Mouse (Mus musculus) heart, embryonic 14.5 days (tissue): ENCODE measurements around the gene Bcor. TPM values are rescaled to one million over a fixed set of nuclear protein-coding genes. Genes with fewer than 3 reads are reported as not detected.

Experiments used
- ATAC-seq: fragments of 200-750 bp; cut with Nextera tagmentation; 2 replicates; pipeline ENCODE4 v1.8.0; 2017; ENCODE audit warnings: low read depth, moderate TSS enrichment; ENCODE audit not compliant: insufficient number of reproducible peaks, insufficient read depth, low FRiP score
- H3K27ac ChIP-seq, 2 experiments: fragments of 200-500 bp in 1 of 2; fragments of 300-500 bp in 1 of 2; sonication (generic) in 1 of 2; replicated peaks in 1 of 2; 2 replicates each; pipeline ENCODE4 v1.5.1; 2012 to 2014; ENCODE audit warnings: low read depth in 2 of 2, low read length in 2 of 2, control low read depth in 1 of 2, mild to moderate bottlenecking in 1 of 2, mixed read lengths in 1 of 2; ENCODE audit not compliant: control insufficient read depth in 1 of 2, insufficient read depth in 1 of 2
- H3K27me3 ChIP-seq: fragments of 300-500 bp; sonication (generic); 2 replicates; pipeline ENCODE4 v1.6.1; 2014; ENCODE audit warnings: mild to moderate bottlenecking, low read length, control low read depth; ENCODE audit not compliant: control insufficient read depth, insufficient read depth
- H3K36me3 ChIP-seq: fragments of 300-500 bp; sonication (generic); 2 replicates; pipeline ENCODE4 v1.6.1; 2014; ENCODE audit warnings: mild to moderate bottlenecking, control low read depth, low read length, mixed read lengths; ENCODE audit not compliant: control insufficient read depth, insufficient read depth
- H3K4me1 ChIP-seq, 2 experiments: fragments of 200-500 bp in 1 of 2; fragments of 300-500 bp in 1 of 2; sonication (generic) in 1 of 2; 2 replicates each; pipeline ENCODE4 v1.6.1; 2012 to 2014; ENCODE audit warnings: low read length in 2 of 2, control low read depth in 1 of 2, mixed read lengths in 1 of 2; ENCODE audit not compliant: control insufficient read depth in 2 of 2, insufficient read depth in 2 of 2
- H3K4me2 ChIP-seq: fragments of 300-500 bp; sonication (generic); 2 replicates; pipeline ENCODE4 v1.6.1; 2014; ENCODE audit warnings: mild to moderate bottlenecking, low read length
- H3K4me3 ChIP-seq, 2 experiments: fragments of 200-500 bp in 1 of 2; fragments of 300-500 bp in 1 of 2; sonication (generic) in 1 of 2; 2 replicates each; pipeline ENCODE4 v1.5.1; 2012 to 2014; ENCODE audit warnings: low read length in 2 of 2, mild to moderate bottlenecking in 2 of 2, control low read depth in 1 of 2, low read depth in 1 of 2, moderate library complexity in 1 of 2; ENCODE audit not compliant: control insufficient read depth in 1 of 2, insufficient read depth in 1 of 2
- H3K9ac ChIP-seq: fragments of 300-500 bp; sonication (generic); 2 replicates; pipeline ENCODE4 v1.6.1; 2014; ENCODE audit warnings: mild to moderate bottlenecking, low read length
- H3K9me3 ChIP-seq: fragments of 300-500 bp; sonication (generic); 2 replicates; pipeline ENCODE4 v1.6.1; 2016; ENCODE audit warnings: low read length, control low read depth; ENCODE audit not compliant: control insufficient read depth
- WGBS: fragments of 180-500 bp; shearing (Covaris S2); extraction: QIAGEN DNeasy Blood & Tissue Kit; methylation state at CpG from one replicate; pipeline ENCODE4 v1.1.7; 2014; 5-methylcytosine and 5-hydroxymethylcytosine counted together
- polyA plus RNA-seq: library from polyadenylated mRNA; unstranded; fragments of >200 nt; fragmentation: Nextera tagmentation; extraction: Ambion mirVana; gene quantifications from 2 replicates; pipeline ENCODE4 v1.2.1, GENCODE M21; 2014

Bcor gene
- polyA plus RNA-seq, 1 experiment from 2014 or later, result 17.0 TPM

DNA sequence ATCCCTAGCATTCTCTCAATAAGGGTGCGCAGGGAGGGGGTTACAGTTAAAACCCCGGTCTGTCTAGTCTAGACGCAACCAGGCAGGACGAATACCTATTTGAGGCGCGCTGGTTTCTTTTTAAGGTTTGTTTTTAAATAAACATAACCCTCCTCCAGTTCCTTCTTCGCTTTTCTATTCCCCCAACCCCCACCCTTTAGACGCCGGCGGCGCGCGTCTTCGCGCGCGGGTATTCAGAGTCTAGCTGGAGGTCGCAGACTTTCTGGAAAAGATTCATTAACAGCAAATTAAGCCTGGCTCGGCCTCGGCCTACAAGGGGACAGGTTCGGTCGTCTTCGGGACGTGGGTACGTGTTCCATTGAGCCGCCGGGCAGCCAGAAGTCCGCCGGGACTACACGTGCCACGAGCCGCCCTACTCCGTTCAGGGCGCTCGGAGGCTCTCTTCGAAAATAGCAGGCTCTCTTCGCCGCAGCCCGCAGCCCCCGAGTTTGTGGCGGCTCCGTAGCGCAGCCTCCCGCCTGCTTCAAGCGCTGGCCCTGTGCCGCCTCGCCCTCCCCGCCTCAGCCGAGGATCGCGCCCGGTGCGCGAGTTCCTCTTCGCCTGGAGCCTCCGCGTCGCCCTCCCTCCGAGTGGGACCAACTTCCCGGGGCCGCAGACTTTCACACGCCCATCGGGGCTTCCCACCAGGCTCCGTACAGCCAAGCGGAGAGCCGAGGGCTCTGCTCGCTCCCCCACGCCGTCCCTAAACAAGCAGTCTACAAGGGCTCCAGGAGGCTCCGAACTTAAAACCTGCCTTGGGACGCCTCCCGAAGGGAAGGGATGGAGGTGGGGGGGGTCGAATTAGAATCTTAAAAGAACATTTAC lies 81.7 kb downstream of the Bcor start:
- H3K4me1 ChIP-seq, result peaks cover 13 to 19% of the 10 kb centered on the region in 2 experiments
- H3K27me3 ChIP-seq, result peaks cover 43% of the 10 kb centered on the region
- 0 out of 2 replicates have a peak, but pooled peaks have one; percentile 8 for ATAC-seq
- no peaks in the 10 kb centered on the region for H3K36me3 ChIP-seq
- no peaks in the 10 kb centered on the region for H3K9me3 ChIP-seq
- WGBS, result 4% methylated on average over 65 of the region's 73 CpGs
- H3K9ac ChIP-seq, result peak overlapping the region; percentile 87
- H3K4me2 ChIP-seq, result peak overlapping the region; percentile 80
- peak overlapping the region; percentile 66 to 79 for H3K4me3 ChIP-seq
- H3K27ac ChIP-seq, result peak overlapping the region in 1 of 2 experiments; percentile 88; a peak in 2 of 4 replicates

DNA sequence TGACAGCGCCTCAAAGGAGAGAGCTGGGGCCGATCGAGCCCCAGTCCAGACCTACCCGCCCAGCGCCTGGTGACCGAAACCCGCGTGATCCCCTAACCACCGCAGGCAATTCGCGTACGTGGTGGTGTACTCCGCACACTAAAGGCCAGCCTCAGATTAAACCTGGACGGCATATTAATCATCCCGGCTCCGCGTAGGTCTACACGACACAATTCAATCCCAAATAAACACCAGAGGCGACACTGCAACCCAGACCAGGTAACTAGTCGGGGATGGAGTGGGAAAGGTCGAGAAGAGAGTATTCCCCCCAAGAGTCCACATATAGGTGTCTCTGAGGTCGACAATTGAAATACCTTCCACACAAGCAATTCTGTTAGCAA lies 82.6 kb downstream of the Bcor start:
- ATAC-seq, result no peak
- H3K4me1 ChIP-seq, result peaks cover 17 to 25% of the 10 kb centered on the region in 2 experiments
- H3K27me3 ChIP-seq, result peaks cover 38% of the 10 kb centered on the region
- WGBS, result 4% methylated on average over 22 of the region's 22 CpGs
- H3K36me3 ChIP-seq, result no peaks in the 10 kb centered on the region
- peak overlapping the region; percentile 87 for H3K9ac ChIP-seq
- peak overlapping the region; percentile 80 for H3K4me2 ChIP-seq
- H3K4me3 ChIP-seq, result peak overlapping the region; percentile 66 to 79
- no peaks in the 10 kb centered on the region for H3K9me3 ChIP-seq
- peak overlapping the region; percentile 67 to 74; a peak in 3 of 4 replicates for H3K27ac ChIP-seq

DNA sequence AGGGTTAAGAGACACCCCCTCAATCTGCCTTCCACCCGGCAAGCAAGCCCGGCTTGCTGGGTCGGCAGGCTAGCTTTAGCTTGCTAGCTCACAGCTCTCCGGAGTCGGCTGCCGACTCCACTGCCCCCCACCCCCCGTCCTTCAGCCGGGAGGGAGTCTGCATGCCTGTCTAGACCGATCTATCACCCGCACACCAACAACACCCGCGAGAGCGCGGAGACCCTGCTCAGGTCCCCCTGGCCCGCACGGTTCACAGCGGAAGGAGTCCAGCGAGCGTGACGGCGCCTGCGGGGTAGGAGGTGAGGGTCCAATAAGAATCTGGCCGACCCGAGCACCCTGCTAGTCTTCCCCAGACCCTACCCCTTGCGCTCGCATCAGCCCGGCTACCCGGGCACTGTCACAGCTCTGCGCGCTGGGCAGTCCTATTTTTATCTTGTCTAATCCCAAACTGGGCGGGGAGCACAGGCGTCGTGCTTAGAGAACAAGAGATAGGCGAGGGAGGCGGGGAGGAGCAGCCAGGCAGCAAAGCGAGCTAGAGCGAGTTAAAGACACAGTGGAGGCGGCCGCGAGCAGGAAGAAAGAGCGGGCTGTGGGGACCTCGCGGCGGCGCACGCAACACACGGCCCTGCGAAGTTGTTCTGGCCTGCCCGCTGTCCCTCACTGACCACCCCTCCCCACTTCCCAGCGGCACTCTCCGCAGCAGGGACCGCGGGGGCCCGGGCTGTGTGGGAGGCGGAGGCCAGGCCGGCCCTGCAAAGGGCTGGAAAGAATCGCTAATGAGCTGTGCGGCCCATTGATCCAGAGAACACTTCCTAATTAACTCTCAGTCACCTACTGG lies 83.2 kb downstream of the Bcor start:
- ATAC-seq, result peak; percentile 24; the same call in 1 of the 2 replicates
- Histone ChIP-seq H3K4me1 (peaks cover 19 to 31% of the 10 kb centered on the region in 2 experiments), H3K27ac (peak overlapping the region; percentile 67 to 74; a peak in 3 of 4 replicates), H3K9ac (peak overlapping the region; percentile 87), H3K4me3 (peak overlapping the region; percentile 66 to 79), H3K36me3 (no peaks in the 10 kb centered on the region), H3K27me3 (peaks cover 33% of the 10 kb centered on the region), H3K9me3 (no peaks in the 10 kb centered on the region), H3K4me2 (peak overlapping the region; percentile 80)
- WGBS, result 1% methylated on average over 54 of the region's 58 CpGs

DNA sequence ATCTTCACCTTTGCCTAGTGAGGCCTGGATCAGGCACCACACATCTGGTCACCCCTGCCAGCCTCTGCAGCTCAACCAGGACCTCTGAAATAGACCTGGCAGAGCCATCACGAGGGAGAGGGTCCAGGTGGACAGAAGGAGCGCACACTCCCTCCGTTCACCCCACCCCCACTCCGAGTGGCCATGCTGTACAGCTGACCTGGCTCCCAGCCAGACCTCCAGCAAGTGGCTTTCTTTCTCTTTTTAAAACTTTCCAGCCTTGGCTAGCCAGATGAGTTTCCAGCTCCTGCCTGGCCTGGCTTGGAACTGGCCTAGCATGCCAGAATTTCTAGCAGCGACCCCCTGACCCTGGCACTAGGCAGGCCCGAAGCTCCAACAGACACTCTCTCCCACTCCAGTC lies 87.4 kb downstream of the Bcor start:
- Histone ChIP-seq H3K9ac (no peak overlapping the region; the same call in 1 of the 2 replicates), H3K4me1 (peaks cover 41 to 64% of the 10 kb centered on the region in 2 experiments)

DNA sequence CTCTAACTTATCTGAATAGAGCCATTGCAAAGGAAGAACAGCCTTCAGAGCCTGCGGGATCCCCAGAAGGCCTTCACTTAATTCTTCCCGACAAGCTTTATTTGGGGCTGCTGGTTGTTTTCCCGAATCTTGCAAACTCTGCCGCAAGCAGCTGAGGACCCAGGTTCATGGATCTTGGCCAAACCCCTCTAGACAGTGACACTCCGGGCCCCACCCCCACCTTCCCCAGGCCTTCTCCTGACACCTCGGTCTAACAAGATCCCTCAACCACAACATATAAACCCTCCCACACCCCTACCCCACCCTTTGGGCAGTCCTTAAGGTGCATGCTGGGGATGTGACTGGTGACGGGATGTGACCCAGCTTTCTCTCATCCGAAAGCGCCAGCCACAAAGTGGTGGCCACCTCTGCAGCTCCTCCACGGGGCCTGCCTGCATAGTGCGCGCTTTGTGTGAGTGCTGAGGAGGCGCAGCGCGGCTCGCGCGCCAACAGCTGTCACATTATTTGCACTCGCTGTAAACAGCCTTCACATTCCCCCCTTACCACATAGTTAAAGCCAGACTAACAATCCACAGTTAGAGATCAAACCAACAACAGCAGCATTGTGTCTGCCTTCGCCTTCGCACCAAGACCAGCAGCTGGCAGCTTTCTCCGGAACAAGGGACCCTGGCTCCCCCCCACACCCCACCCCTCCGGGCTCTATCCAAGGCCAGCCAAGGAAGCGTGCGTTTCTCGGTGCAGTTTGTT lies 91.0 kb downstream of the Bcor start:
- no peaks in the 10 kb centered on the region for H3K9me3 ChIP-seq
- peak overlapping the region; percentile 38; the same call in 1 of the 2 replicates for H3K9ac ChIP-seq
- no peak overlapping the region for H3K4me3 ChIP-seq
- peaks cover 59 to 87% of the 10 kb centered on the region in 2 experiments for H3K4me1 ChIP-seq
- H3K27ac ChIP-seq, result 0 out of 4 replicates have a peak overlapping the region, but pooled peaks of 1 of the 2 experiments have one; percentile 14
- H3K36me3 ChIP-seq, result no peaks in the 10 kb centered on the region
- ATAC-seq, result peak; percentile 42; the same call in 1 of the 2 replicates
- H3K4me2 ChIP-seq, result peak overlapping the region; percentile 50
- H3K27me3 ChIP-seq, result peaks cover 12% of the 10 kb centered on the region; the same call in 1 of the 2 replicates
- 6% methylated on average over 26 of the region's 26 CpGs for WGBS

More for the DNA sequence above, 87.4 kb downstream of the Bcor start:
- H3K9me3 ChIP-seq, result no peaks in the 10 kb centered on the region
- no peaks in the 10 kb centered on the region for H3K36me3 ChIP-seq
- no peak overlapping the region for H3K4me2 ChIP-seq
- H3K27me3 ChIP-seq, result peaks cover 30% of the 10 kb centered on the region
- no peak overlapping the region; a peak in 1 of 4 replicates for H3K27ac ChIP-seq
- WGBS, result 15% methylated on average over 6 of the region's 6 CpGs
- no peak overlapping the region for H3K4me3 ChIP-seq
- ATAC-seq, result no peak

DNA sequence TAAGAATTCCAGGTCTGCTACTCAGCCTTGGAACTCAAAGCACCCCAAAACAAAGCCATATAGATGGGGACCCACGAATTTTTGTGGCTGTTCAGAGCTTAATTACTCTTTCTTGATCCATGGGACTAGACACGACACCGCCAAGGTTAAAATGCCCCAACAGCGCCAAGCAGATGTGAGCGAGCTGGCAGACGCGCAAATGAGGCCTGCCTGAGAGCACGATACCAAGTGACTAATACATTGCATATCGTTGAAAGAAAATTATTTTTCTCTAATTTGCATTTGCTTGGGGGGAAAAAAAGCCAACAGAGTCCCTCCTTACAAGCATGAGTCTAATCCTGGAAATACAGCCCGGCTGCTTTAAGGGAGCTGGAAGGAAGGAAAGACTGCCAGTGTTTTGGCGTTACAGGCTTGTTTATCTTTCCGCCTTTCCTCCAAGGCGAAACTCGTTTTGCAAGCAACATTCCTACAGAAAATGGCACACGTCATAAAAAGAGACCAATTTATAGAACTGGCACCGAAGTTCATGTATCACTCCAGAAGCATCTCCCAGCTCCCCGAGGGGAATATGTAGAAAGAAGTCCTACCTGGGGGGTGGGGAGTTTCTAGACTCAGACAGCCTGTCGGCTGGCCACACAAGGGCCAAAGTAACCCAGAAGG lies 92.2 kb downstream of the Bcor start:
- Histone ChIP-seq H3K27ac (no peak overlapping the region), H3K4me3 (no peak overlapping the region), H3K9me3 (no peaks in the 10 kb centered on the region), H3K27me3 (peaks cover 12% of the 10 kb centered on the region; the same call in 1 of the 2 replicates), H3K4me1 (peaks cover 65 to 90% of the 10 kb centered on the region in 2 experiments), H3K36me3 (no peaks in the 10 kb centered on the region), H3K4me2 (0 out of 2 replicates have a peak overlapping the region, but pooled peaks have one; percentile 13), H3K9ac (no peak overlapping the region)
- ATAC-seq, result no peak
- 23% methylated on average over 18 of the region's 18 CpGs for WGBS
